Comparison of ENCODE assay signal across 8 mouse cellular contexts in the genomic region with DNA sequence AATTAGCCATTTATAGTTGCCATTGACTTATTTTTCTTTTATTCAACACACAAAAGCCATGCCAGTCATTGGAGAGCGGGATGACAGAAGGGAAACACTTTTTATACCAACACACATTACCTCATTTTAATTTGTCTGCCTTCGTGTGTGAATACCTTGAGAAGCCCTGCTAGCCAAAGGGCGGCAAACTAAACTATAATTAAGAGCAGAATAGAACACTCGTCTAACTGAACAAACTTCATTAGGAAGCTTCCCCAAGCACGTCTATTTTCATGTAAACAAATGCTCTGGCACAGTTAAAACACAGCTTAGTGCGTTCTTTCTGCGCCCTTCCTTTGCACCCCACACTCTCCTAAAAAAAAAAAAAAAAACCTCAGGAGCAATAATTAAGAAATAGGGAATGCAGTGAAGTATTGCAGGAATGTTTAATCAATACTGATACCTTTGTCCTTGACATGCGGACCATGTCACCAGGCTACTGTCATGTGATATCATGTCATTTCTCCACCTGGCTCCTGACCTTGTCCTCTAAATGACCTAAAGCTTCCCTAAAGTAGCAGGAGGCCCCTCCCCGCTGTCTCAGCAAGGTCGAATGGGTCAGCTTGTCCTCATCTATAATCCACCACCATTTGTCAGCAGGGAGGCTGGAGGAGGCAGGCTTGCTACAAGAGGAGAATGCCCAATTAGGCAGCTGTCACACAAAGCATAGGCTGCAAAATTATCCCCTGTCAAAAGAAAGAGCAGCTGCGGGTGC. TPM values are rescaled to one million over a fixed set of nuclear protein-coding genes. Genes with fewer than 3 reads are reported as not detected.
DNase-seq lines count a peak whose midpoint lies in the region; ATAC-seq and TF ChIP-seq lines count a peak whose summit lies in the region.

No protein-coding gene starts in this region.

- no peak overlapping the region for H3K9ac ChIP-seq in heart, adult 2 months (ENCODE audit: low read depth, low read length)
- H3K9ac ChIP-seq in embryonic facial prominence, embryonic 15.5 days = no peak overlapping the region
- H3K9ac ChIP-seq in kidney, embryonic 16.5 days (replicated peaks; ENCODE audit: low read length) = no peak overlapping the region

- H3K9me3 ChIP-seq in embryonic facial prominence, embryonic 15.5 days (replicated peaks) = no peaks in the 10 kb centered on the region
- H3K9me3 ChIP-seq in kidney, embryonic 16.5 days (ENCODE audit: low read length) = no peaks in the 10 kb centered on the region

- peaks cover 6% of the 10 kb centered on the region for H3K79me2 ChIP-seq in heart, adult 2 months (replicated peaks; ENCODE audit: control insufficient read depth, insufficient read depth, low read length)
- H3K79me2 ChIP-seq in myocyte (ENCODE audit: control insufficient read depth, insufficient read depth) = peaks cover 49% of the 10 kb centered on the region

- peaks cover 16% of the 10 kb centered on the region for H3K4me1 ChIP-seq in heart, adult 2 months (ENCODE audit: control insufficient read depth, insufficient read depth, low read length)
- H3K4me1 ChIP-seq in embryonic facial prominence, embryonic 15.5 days = peaks cover 22% of the 10 kb centered on the region
- H3K4me1 ChIP-seq in kidney, embryonic 16.5 days (ENCODE audit: insufficient read depth, low read length) = peaks cover 45% of the 10 kb centered on the region

- TF ChIP-seq EP300 in heart, adult 2 months (IDR thresholded peaks at IDR 0.05; ENCODE audit: insufficient read depth, low read depth, low read length) = no peak

- no peak overlapping the region for H3K4me2 ChIP-seq in embryonic facial prominence, embryonic 15.5 days (replicated peaks)
- no peak overlapping the region for H3K4me2 ChIP-seq in kidney, embryonic 16.5 days (replicated peaks; ENCODE audit: low read depth, low read length)
- H3K4me2 ChIP-seq in myocyte (ENCODE audit: low read depth) = no peak overlapping the region

- H3K4me3 ChIP-seq in heart, adult 2 months = no peak overlapping the region
- no peak overlapping the region for H3K4me3 ChIP-seq in embryonic facial prominence, embryonic 15.5 days (replicated peaks)
- H3K4me3 ChIP-seq in kidney, embryonic 16.5 days (ENCODE audit: low read length) = no peak overlapping the region
- no peak overlapping the region for H3K4me3 ChIP-seq in myocyte

- H3K36me3 ChIP-seq in heart, adult 2 months (ENCODE audit: control insufficient read depth, insufficient read depth, low read length) = peaks cover 28% of the 10 kb centered on the region
- no peaks in the 10 kb centered on the region for H3K36me3 ChIP-seq in embryonic facial prominence, embryonic 15.5 days
- H3K36me3 ChIP-seq in kidney, embryonic 16.5 days (ENCODE audit: insufficient read depth, low read length) = 0 out of 2 replicates have a peak, but pooled peaks cover 5% of the 10 kb centered on the region
- no peaks in the 10 kb centered on the region for H3K36me3 ChIP-seq in myocyte (ENCODE audit: control insufficient read depth, insufficient read depth)

- 0 out of 2 replicates have a peak, but pooled peaks have one; percentile 39 for ATAC-seq in embryonic facial prominence, embryonic 15.5 days (ENCODE audit: insufficient number of reproducible peaks, low FRiP score, low TSS enrichment, low read depth)
- ATAC-seq in kidney, embryonic 16.5 days (ENCODE audit: low FRiP score, low TSS enrichment) = peak; percentile 62; the same call in 1 of the 2 replicates

- WGBS in heart, adult 2 months = 67% methylated on average over 11 of the region's 11 CpGs
- 52% methylated on average over 11 of the region's 11 CpGs for WGBS in embryonic facial prominence, embryonic 15.5 days
- 33% methylated on average over 11 of the region's 11 CpGs for WGBS in kidney, embryonic 16.5 days

- no peaks in the 10 kb centered on the region for H3K27me3 ChIP-seq in heart, adult 2 months (ENCODE audit: control insufficient read depth, insufficient read depth, low read length)
- no peaks in the 10 kb centered on the region for H3K27me3 ChIP-seq in embryonic facial prominence, embryonic 15.5 days
- no peaks in the 10 kb centered on the region for H3K27me3 ChIP-seq in kidney, embryonic 16.5 days (ENCODE audit: insufficient read depth, low read length)
- H3K27me3 ChIP-seq in myocyte (ENCODE audit: control insufficient read depth, insufficient read depth, insufficient read length) = no peaks in the 10 kb centered on the region

- H3K27ac ChIP-seq in heart, adult 2 months = peak overlapping the region; percentile 11; the same call in 1 of the 2 replicates
- no peak overlapping the region for H3K27ac ChIP-seq in embryonic facial prominence, embryonic 15.5 days (replicated peaks)
- no peak overlapping the region; the same call in 1 of the 2 replicates for H3K27ac ChIP-seq in kidney, embryonic 16.5 days (ENCODE audit: low read length)

- no peak for TF ChIP-seq CTCF in heart, adult 2 months (IDR thresholded peaks at IDR 0.05)

- TF ChIP-seq POLR2A in heart, adult 2 months (IDR thresholded peaks at IDR 0.05; ENCODE audit: insufficient read depth, low read depth, low read length) = no peak
- TF ChIP-seq POLR2A in myocyte (IDR thresholded peaks at IDR 0.05; ENCODE audit: insufficient read length, low read depth) = no peak

- intact Hi-C loops in heart, adult 2 months (cut with DNase I) = loop anchor here (5.0 kb wide), 1 partner anchor 53 kb away; a partner anchor contains a TSS

- no peak for DNase-seq in heart, adult 2 months
- DNase-seq in heart, adult 9 months (ENCODE audit: low spot score in 2 of 2) = no peak
- DNase-seq in MN1 (ENCODE audit: low spot score) = no peak
- no peak for DNase-seq in frontal cortex, postnatal 10 days (ENCODE audit: low spot score in 2 of 2)
- DNase-seq in urinary bladder, postnatal 4 days (ENCODE audit: low spot score in 2 of 2) = no peak

- no peak overlapping the region for H3ac ChIP-seq in myocyte (ENCODE audit: control insufficient read depth, insufficient read length)

TF ChIP-seq in myocyte, 11 proteins besides CTCF, POLR2A, EP300 and RAD21:
- no peak for TF ChIP-seq POLR2AphosphoS2 (IDR thresholded peaks at IDR 0.05; ENCODE audit: insufficient read length, low read depth)
- TF ChIP-seq E2F4 (IDR thresholded peaks at IDR 0.05; ENCODE audit: insufficient read depth) = no peak
- no peak for TF ChIP-seq CEBPB (IDR thresholded peaks at IDR 0.05; ENCODE audit: insufficient read depth, poor library complexity, severe bottlenecking)
- peak; percentile 47 to 66 (median 61) for TF ChIP-seq MYOD1 (IDR thresholded peaks at IDR 0.05; ENCODE audit: control insufficient read depth in 1 of 3, insufficient read length in 2 of 3, low read depth in 2 of 3)
- TF ChIP-seq MYOG (IDR thresholded peaks at IDR 0.05; ENCODE audit: control insufficient read depth in 1 of 3, insufficient read depth in 1 of 3, insufficient read length in 2 of 3, low read depth in 2 of 3) = peak in 1 of 3 experiments; percentile 12
- no peak for TF ChIP-seq SRF (IDR thresholded peaks at IDR 0.05; ENCODE audit: control insufficient read depth, insufficient read length, low read depth)

RNA-seq across cellular contexts. Expression of a gene that starts 54.1 kb away (rescaled TPM):
- 10 to 100 TPM; 20.6 to 32.3 TPM for total RNA-seq in heart, adult 2 months (2021)
- polyA plus RNA-seq in heart, adult 2 months (2012; rRNA removed) = 3.1 and 6.7 TPM in 2 replicates
- polyA plus RNA-seq in embryonic facial prominence, embryonic 15.5 days (2015; fragmentation: Nextera tagmentation; extraction: Ambion mirVana) = 43.8 and 45.5 TPM in 2 replicates
- polyA plus RNA-seq in kidney, embryonic 16.5 days (2015; fragmentation: Nextera tagmentation; extraction: Ambion mirVana) = 49.3 and 57.6 TPM in 2 replicates
- 3.9 TPM for polyA plus RNA-seq in myocyte (2012; fragmentation: generic; extraction: Trizol)
